Mouse (Mus musculus): ENCODE measurements around the gene Gtpbp10. TPM values are rescaled to one million over a fixed set of nuclear protein-coding genes. Genes with fewer than 3 reads are reported as not detected.

Gtpbp10 gene
- total and polyA plus RNA-seq, 2 experiments from 2014 or later: 13.8 to 14.5 TPM

- no peak for TF ChIP-seq EP300 (IDR thresholded peaks at IDR 0.05; ENCODE audit: low read depth)
- no peak for TF ChIP-seq CTCF (IDR thresholded peaks at IDR 0.05; ENCODE audit: low read depth)
- Histone ChIP-seq H3K36me3 (replicated peaks; ENCODE audit: control insufficient read depth, insufficient read depth, low read length) (peaks cover 7% of the 10 kb centered on the region), H3K4me2 (ENCODE audit: low read depth, low read length) (0 out of 2 replicates have a peak overlapping the region, but pooled peaks have one; percentile 85), H3K4me3 (ENCODE audit: low read depth, low read length) (no peak overlapping the region), H3K9ac (replicated peaks; ENCODE audit: low read depth, low read length) (no peak overlapping the region), H3K4me1 (ENCODE audit: control insufficient read depth, insufficient read depth) (peaks cover 2% of the 10 kb centered on the region), H3K9me3 (replicated peaks; ENCODE audit: control insufficient read depth, low read length) (no peaks in the 10 kb centered on the region), H3K27me3 (ENCODE audit: control insufficient read depth, insufficient read depth, low read length) (no peaks in the 10 kb centered on the region), H3K27ac (ENCODE audit: low read depth) (no peak overlapping the region)
- no peak for ATAC-seq (ENCODE audit: insufficient read depth, low read depth)
- DNase-seq (ENCODE audit: low spot score): no peak
- WGBS: 78% methylated on average over 5 of the region's 5 CpGs
These were observed 43.9 kb downstream of the Gtpbp10 start for GRCm38 (mm10) chr5:5515411-5515810.

- peak; percentile 96 for DNase-seq (ENCODE audit: low spot score)
- Histone ChIP-seq H3K27ac (ENCODE audit: low read depth) (peak within 1 kb of the TSS; percentile 94), H3K9me3 (replicated peaks; ENCODE audit: control insufficient read depth, low read length) (no peaks in the 10 kb centered on the region), H3K9ac (replicated peaks; ENCODE audit: low read depth, low read length) (peak within 1 kb of the TSS; percentile 68), H3K4me2 (ENCODE audit: low read depth, low read length) (peak within 1 kb of the TSS; percentile 85), H3K4me1 (ENCODE audit: control insufficient read depth, insufficient read depth) (peaks cover 6% of the 10 kb centered on the region), H3K27me3 (ENCODE audit: control insufficient read depth, insufficient read depth, low read length) (no peaks in the 10 kb centered on the region), H3K36me3 (replicated peaks; ENCODE audit: control insufficient read depth, insufficient read depth, low read length) (peaks cover 7% of the 10 kb centered on the region), H3K4me3 (ENCODE audit: low read depth, low read length) (peak within 1 kb of the TSS; percentile 76)
- 0 out of 2 replicates have a peak, but pooled peaks have one; percentile 34 for TF ChIP-seq EP300 (IDR thresholded peaks at IDR 0.05; ENCODE audit: low read depth)
- TF ChIP-seq CTCF (IDR thresholded peaks at IDR 0.05; ENCODE audit: low read depth): no peak
- WGBS: under 1% methylated on average over 73 of the region's 79 CpGs
- peak; percentile 95 for ATAC-seq (ENCODE audit: insufficient read depth, low read depth)
These were observed 44.9 kb downstream of the Gtpbp10 start, which contains the start of gene Cldn12 for GRCm38 (mm10) chr5:5514196-5515076. Cldn12 (minus strand) TSS chr5:5514958.

- Histone ChIP-seq H3K36me3 (replicated peaks; ENCODE audit: control insufficient read depth, insufficient read depth, low read length) (peaks cover 25% of the 10 kb centered on the region), H3K27me3 (ENCODE audit: control insufficient read depth, insufficient read depth, low read length) (no peaks in the 10 kb centered on the region), H3K9ac (replicated peaks; ENCODE audit: low read depth, low read length) (no peak overlapping the region), H3K27ac (ENCODE audit: low read depth) (no peak overlapping the region), H3K4me1 (ENCODE audit: control insufficient read depth, insufficient read depth) (peaks cover 6% of the 10 kb centered on the region), H3K4me3 (ENCODE audit: low read depth, low read length) (no peak overlapping the region), H3K4me2 (ENCODE audit: low read depth, low read length) (no peak overlapping the region), H3K9me3 (replicated peaks; ENCODE audit: control insufficient read depth, low read length) (no peaks in the 10 kb centered on the region)
- no peak for DNase-seq (ENCODE audit: low spot score)
- TF ChIP-seq EP300 (IDR thresholded peaks at IDR 0.05; ENCODE audit: low read depth) (no peak), CTCF (IDR thresholded peaks at IDR 0.05; ENCODE audit: low read depth) (no peak)
- no peak for ATAC-seq (ENCODE audit: insufficient read depth, low read depth)
- 80% methylated on average over 3 of the region's 3 CpGs for WGBS
These were observed 47.9 kb downstream of the Gtpbp10 start for GRCm38 (mm10) chr5:5511401-5511800.

- WGBS: 45% methylated on average over 5 of the region's 5 CpGs
- no peak overlapping the region for H3K9ac ChIP-seq (replicated peaks; ENCODE audit: low read depth, low read length)
- no peaks in the 10 kb centered on the region for H3K9me3 ChIP-seq (replicated peaks; ENCODE audit: control insufficient read depth, low read length)
- H3K4me2 ChIP-seq (ENCODE audit: low read depth, low read length): no peak overlapping the region
- no peaks in the 10 kb centered on the region for H3K27me3 ChIP-seq (ENCODE audit: control insufficient read depth, insufficient read depth, low read length)
- 0 out of 2 replicates have a peak overlapping the region, but pooled peaks have one; percentile 8 for H3K27ac ChIP-seq (ENCODE audit: low read depth)
- H3K4me3 ChIP-seq (ENCODE audit: low read depth, low read length): no peak overlapping the region
- TF ChIP-seq EP300 (IDR thresholded peaks at IDR 0.05; ENCODE audit: low read depth) (no peak), CTCF (IDR thresholded peaks at IDR 0.05; ENCODE audit: low read depth) (no peak)
- H3K4me1 ChIP-seq (ENCODE audit: control insufficient read depth, insufficient read depth): peaks cover 6% of the 10 kb centered on the region
- ATAC-seq (ENCODE audit: insufficient read depth, low read depth): no peak
- DNase-seq (ENCODE audit: low spot score): no peak
- H3K36me3 ChIP-seq (replicated peaks; ENCODE audit: control insufficient read depth, insufficient read depth, low read length): peaks cover 25% of the 10 kb centered on the region
These were observed 48.3 kb downstream of the Gtpbp10 start for GRCm38 (mm10) chr5:5510989-5511388.

GRCm38 (mm10) chr5:5510304-5510887 lies 48.9 kb downstream of the Gtpbp10 start:
- DNase-seq (ENCODE audit: low spot score) (no peak), ATAC-seq (ENCODE audit: insufficient read depth, low read depth) (no peak)
- TF ChIP-seq EP300 (IDR thresholded peaks at IDR 0.05; ENCODE audit: low read depth) (no peak), CTCF (IDR thresholded peaks at IDR 0.05; ENCODE audit: low read depth) (no peak)
- 51% methylated on average over 10 of the region's 10 CpGs for WGBS
- Histone ChIP-seq H3K27ac (ENCODE audit: low read depth) (no peak overlapping the region), H3K27me3 (ENCODE audit: control insufficient read depth, insufficient read depth, low read length) (no peaks in the 10 kb centered on the region), H3K4me3 (ENCODE audit: low read depth, low read length) (no peak overlapping the region), H3K4me2 (ENCODE audit: low read depth, low read length) (no peak overlapping the region), H3K4me1 (ENCODE audit: control insufficient read depth, insufficient read depth) (peaks cover 6% of the 10 kb centered on the region), H3K9ac (replicated peaks; ENCODE audit: low read depth, low read length) (no peak overlapping the region), H3K36me3 (replicated peaks; ENCODE audit: control insufficient read depth, insufficient read depth, low read length) (peaks cover 25% of the 10 kb centered on the region), H3K9me3 (replicated peaks; ENCODE audit: control insufficient read depth, low read length) (no peaks in the 10 kb centered on the region)
